Mouse (Mus musculus) retina, embryonic 14.5 days (tissue): ENCODE measurements around the gene Lims1.
A peak's percentile ranks its signal among the peaks of the same experiment; 100 is the strongest.

Experiments used
- DNase-seq: peaks from one replicate; pipeline ENCODE4 v3.0.0-alpha.2; 2015; ENCODE audit warnings: low spot score

Gene Lims1

GRCm38 (mm10) chr10:58446384-58447279, 123.4 kb downstream of the Lims1 start, which contains the start of gene Ranbp2:
Gene Ranbp2, plus strand, starts transcription at chr10:58446920.
- DNase-seq, result peak; percentile 98

- peak; percentile 21 for DNase-seq
These were observed 124.1 kb downstream of the Lims1 start for GRCm38 (mm10) chr10:58447280-58447781.

- no peak for DNase-seq
These were observed 128.3 kb downstream of the Lims1 start for GRCm38 (mm10) chr10:58451575-58451974.

DNA sequence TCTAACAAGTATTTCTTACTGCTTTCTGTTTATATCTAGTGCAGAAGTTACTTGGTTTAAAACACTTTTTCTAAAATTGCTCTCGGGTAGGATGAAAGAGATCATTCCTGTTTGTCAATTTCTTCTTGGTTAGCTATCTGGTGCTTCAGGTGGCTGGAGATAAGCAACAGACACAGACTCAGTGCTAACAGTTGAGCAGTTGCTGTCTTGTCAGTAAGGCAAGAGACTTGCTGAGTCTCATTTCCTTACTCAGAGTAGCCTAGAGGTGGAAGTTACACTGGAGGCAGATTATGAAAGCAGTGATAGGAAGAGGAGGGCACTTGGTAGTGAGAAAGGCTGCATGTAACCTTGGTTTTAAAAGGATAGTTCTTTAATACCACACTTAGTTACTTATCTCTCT, 128.9 kb downstream of the Lims1 start:
- no peak for DNase-seq

DNA sequence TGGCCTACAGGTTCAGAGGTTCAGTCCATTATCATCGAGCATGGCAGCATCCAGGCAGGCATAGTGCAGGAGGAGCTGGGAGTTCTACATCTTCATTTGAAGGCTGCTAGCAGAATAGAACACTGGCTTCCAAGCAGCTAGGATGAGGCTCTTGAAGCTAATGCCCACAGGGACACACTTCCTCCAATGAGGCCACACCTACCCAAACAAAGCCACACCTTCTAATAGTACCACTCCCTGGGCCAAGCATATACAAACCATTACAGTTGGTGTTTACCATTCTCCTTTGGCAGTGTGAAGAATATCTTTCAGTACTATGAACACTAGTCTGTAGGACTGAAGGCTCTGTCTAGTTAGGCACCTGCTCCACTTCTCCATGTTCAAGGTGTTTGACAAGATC, 136.6 kb downstream of the Lims1 start:
- no peak for DNase-seq
